Mouse (Mus musculus): ENCODE results near the gene Dis3. TPM values are rescaled to one million over a fixed set of nuclear protein-coding genes. Genes with fewer than 3 reads are reported as not detected.

Dis3 gene
- 21.2 and 22.4 TPM in 2 replicates for polyA plus RNA-seq (2015; fragmentation: Nextera tagmentation; extraction: Ambion mirVana)

- Histone ChIP-seq H3K36me3 (peaks cover 66% of the 10 kb centered on the region), H3K4me1 (peaks cover 14% of the 10 kb centered on the region)
Observed at GRCm38 (mm10) chr14:99099267-99099966, at the start of gene Dis3, which contains the start of gene Pibf1. TSS of gene Dis3 (minus strand) at chr14:99099770. TSS of gene Pibf1 (plus strand) at chr14:99099424.

GRCm38 (mm10) chr14:99146841-99147240 lies 47.3 kb upstream of the Dis3 start:
- no peaks in the 10 kb centered on the region for H3K9me3 ChIP-seq
- no peak overlapping the region for H3K4me2 ChIP-seq
- WGBS: 84% methylated on average over 1 of the region's 1 CpGs
- ATAC-seq (ENCODE audit: extremely low read depth, insufficient number of reproducible peaks, low FRiP score, low TSS enrichment): no peak
- H3K27me3 ChIP-seq (replicated peaks): no peaks in the 10 kb centered on the region
- H3K27ac ChIP-seq (replicated peaks): no peak overlapping the region
- 0 out of 2 replicates have a peak, but pooled peaks cover 2% of the 10 kb centered on the region for H3K4me1 ChIP-seq
- no peak overlapping the region for H3K9ac ChIP-seq
- peaks cover 27% of the 10 kb centered on the region for H3K36me3 ChIP-seq
- H3K4me3 ChIP-seq: no peak overlapping the region

More at GRCm38 (mm10) chr14:99099267-99099966, at the start of gene Dis3, which contains the start of gene Pibf1:
- H3K27me3 ChIP-seq (replicated peaks): no peaks in the 10 kb centered on the region
- H3K4me3 ChIP-seq: peak within 1 kb of the TSS; percentile 96
- H3K9ac ChIP-seq: peak within 1 kb of the TSS; percentile 96
- WGBS: under 1% methylated on average over 73 of the region's 73 CpGs
- peak; percentile 99 for ATAC-seq (ENCODE audit: extremely low read depth, insufficient number of reproducible peaks, low FRiP score, low TSS enrichment)
- no peaks in the 10 kb centered on the region for H3K9me3 ChIP-seq
- peak within 1 kb of the TSS; percentile 82 for H3K4me2 ChIP-seq
- H3K27ac ChIP-seq (replicated peaks): peak within 1 kb of the TSS; percentile 85

DNA sequence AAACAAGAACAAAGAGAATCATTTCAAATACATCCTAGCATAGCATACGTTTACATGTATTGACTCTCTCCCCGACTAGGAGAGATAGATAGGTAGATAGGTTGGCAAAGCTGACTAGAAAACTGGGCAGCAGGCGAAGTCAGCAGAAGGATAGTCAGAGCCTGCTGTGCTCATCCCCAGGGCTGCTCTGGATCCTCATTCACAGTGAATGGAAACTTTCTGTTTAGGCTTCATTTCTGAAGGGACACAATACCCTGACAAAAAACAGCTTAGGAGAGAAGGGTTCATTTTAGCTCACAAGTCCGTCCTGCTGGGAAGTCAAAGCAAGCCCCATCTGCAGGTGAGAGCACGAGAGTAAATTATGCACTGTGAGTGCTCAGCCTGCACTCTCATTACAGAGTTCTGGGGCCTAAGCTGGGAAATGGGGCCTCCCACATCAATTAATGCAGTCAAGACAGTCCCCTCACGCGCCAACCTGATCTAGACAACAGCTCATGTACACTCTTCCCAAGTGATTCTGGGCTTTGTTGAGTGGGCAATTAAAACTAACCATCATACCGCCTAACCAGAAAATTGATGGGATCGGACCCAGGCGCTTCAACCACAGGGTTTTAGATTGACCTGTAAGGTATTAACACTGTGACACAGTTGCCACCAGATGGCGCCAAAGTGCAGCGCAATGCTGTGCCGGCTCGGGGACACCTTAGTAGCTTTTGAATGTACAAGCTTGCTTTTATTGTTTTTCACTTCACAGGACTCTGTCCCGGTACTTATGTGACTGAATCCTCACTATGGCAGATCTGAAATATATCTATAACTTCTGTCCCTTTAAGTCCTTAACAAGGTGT lies 42.4 kb upstream of the Dis3 start:
- WGBS: 23% methylated on average over 15 of the region's 15 CpGs
- Histone ChIP-seq H3K27ac (replicated peaks) (no peak overlapping the region), H3K27me3 (replicated peaks) (no peaks in the 10 kb centered on the region), H3K4me2 (no peak overlapping the region), H3K4me1 (no peaks in the 10 kb centered on the region), H3K4me3 (no peak overlapping the region), H3K9ac (no peak overlapping the region), H3K9me3 (no peaks in the 10 kb centered on the region), H3K36me3 (peaks cover 36% of the 10 kb centered on the region)
- ATAC-seq (ENCODE audit: extremely low read depth, insufficient number of reproducible peaks, low FRiP score, low TSS enrichment): no peak

- Histone ChIP-seq H3K27ac (replicated peaks) (no peak overlapping the region), H3K9ac (no peak overlapping the region), H3K4me1 (no peaks in the 10 kb centered on the region), H3K4me3 (no peak overlapping the region), H3K4me2 (no peak overlapping the region), H3K36me3 (peaks cover 52% of the 10 kb centered on the region), H3K9me3 (no peaks in the 10 kb centered on the region), H3K27me3 (replicated peaks) (no peaks in the 10 kb centered on the region)
- ATAC-seq (ENCODE audit: extremely low read depth, insufficient number of reproducible peaks, low FRiP score, low TSS enrichment): no peak
- 82% methylated on average over 2 of the region's 2 CpGs for WGBS
Observed at GRCm38 (mm10) chr14:99140036-99140435, 40.5 kb upstream of the Dis3 start.

DNA sequence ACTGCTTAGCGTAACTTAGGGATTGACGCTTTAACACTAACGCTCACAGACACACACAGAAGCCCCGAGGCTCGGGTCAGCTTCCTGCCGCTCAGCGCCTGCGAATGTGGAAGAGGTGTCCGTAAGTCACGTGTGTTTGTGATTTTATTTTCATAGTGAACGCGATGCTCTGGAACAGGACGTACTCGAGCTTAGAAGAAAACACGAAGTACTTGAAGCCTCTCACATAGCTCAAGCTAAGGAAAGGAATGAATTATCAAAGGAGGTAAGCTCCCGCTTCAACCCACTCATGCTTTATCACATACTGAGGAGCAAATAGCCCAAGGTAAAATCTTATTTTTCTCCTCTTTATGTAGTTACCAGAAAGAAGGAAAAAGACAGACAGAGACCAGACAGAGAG lies 36.7 kb upstream of the Dis3 start:
- Histone ChIP-seq H3K9ac (no peak overlapping the region), H3K4me1 (no peaks in the 10 kb centered on the region), H3K4me2 (no peak overlapping the region), H3K9me3 (no peaks in the 10 kb centered on the region), H3K36me3 (peaks cover 58% of the 10 kb centered on the region), H3K27me3 (replicated peaks) (no peaks in the 10 kb centered on the region), H3K27ac (replicated peaks) (no peak overlapping the region), H3K4me3 (no peak overlapping the region)
- no peak for ATAC-seq (ENCODE audit: extremely low read depth, insufficient number of reproducible peaks, low FRiP score, low TSS enrichment)
- whole genome bisulfite sequencing: 94% methylated on average over 16 of the region's 16 CpGs

DNA sequence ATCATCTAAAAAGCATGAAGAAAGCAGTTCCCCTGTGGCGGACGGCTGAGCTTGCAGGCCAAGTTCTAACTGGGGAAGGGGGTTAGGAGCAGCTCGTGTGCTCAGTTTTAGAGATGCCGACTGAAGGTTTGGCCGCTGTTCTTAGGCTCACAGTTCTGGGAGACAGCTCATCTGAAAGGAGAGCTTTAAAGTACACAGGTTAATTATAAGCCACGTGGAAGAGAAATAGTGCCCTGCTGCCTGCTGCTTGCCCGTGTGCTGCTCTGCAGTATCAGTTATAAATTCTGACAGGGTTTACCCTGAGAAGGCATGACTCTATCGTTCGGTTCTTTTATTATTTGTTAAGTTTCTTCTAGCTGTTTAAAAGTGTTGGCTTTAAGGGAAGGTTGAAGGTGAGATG lies 36.2 kb upstream of the Dis3 start:
- 93% methylated on average over 9 of the region's 9 CpGs for WGBS

GRCm38 (mm10) chr14:99134048-99134447 lies 34.5 kb upstream of the Dis3 start:
- ATAC-seq (ENCODE audit: extremely low read depth, insufficient number of reproducible peaks, low FRiP score, low TSS enrichment): no peak
- 92% methylated on average over 2 of the region's 2 CpGs for WGBS

More for the DNA sequence above, 36.2 kb upstream of the Dis3 start:
- peaks cover 59% of the 10 kb centered on the region for H3K36me3 ChIP-seq
- H3K27ac ChIP-seq (replicated peaks): no peak overlapping the region
- H3K4me2 ChIP-seq: no peak overlapping the region
- H3K9ac ChIP-seq: no peak overlapping the region
- H3K4me3 ChIP-seq: no peak overlapping the region
- no peaks in the 10 kb centered on the region for H3K27me3 ChIP-seq (replicated peaks)
- ATAC-seq (ENCODE audit: extremely low read depth, insufficient number of reproducible peaks, low FRiP score, low TSS enrichment): no peak
- H3K4me1 ChIP-seq: no peaks in the 10 kb centered on the region
- H3K9me3 ChIP-seq: no peaks in the 10 kb centered on the region

GRCm38 (mm10) chr14:99129050-99129449 lies 29.5 kb upstream of the Dis3 start:
- H3K27me3 ChIP-seq (replicated peaks): no peaks in the 10 kb centered on the region
- no peaks in the 10 kb centered on the region for H3K4me1 ChIP-seq
- WGBS: 83% methylated on average over 2 of the region's 2 CpGs
- H3K36me3 ChIP-seq: peaks cover 28% of the 10 kb centered on the region
- H3K9ac ChIP-seq: no peak overlapping the region
- H3K4me2 ChIP-seq: no peak overlapping the region
- ATAC-seq (ENCODE audit: extremely low read depth, insufficient number of reproducible peaks, low FRiP score, low TSS enrichment): no peak
- H3K4me3 ChIP-seq: no peak overlapping the region
- no peaks in the 10 kb centered on the region for H3K9me3 ChIP-seq
- no peak overlapping the region for H3K27ac ChIP-seq (replicated peaks)

More at GRCm38 (mm10) chr14:99134048-99134447, 34.5 kb upstream of the Dis3 start:
- Histone ChIP-seq H3K4me2 (no peak overlapping the region), H3K4me1 (no peaks in the 10 kb centered on the region), H3K4me3 (no peak overlapping the region), H3K9ac (no peak overlapping the region), H3K27me3 (replicated peaks) (no peaks in the 10 kb centered on the region), H3K9me3 (no peaks in the 10 kb centered on the region), H3K27ac (replicated peaks) (no peak overlapping the region), H3K36me3 (peaks cover 55% of the 10 kb centered on the region)

GRCm38 (mm10) chr14:99127509-99127908 lies 27.9 kb upstream of the Dis3 start:
- Histone ChIP-seq H3K36me3 (peaks cover 25% of the 10 kb centered on the region), H3K4me3 (no peak overlapping the region), H3K9ac (no peak overlapping the region), H3K27me3 (replicated peaks) (no peaks in the 10 kb centered on the region), H3K4me1 (no peaks in the 10 kb centered on the region), H3K4me2 (no peak overlapping the region), H3K27ac (replicated peaks) (no peak overlapping the region), H3K9me3 (no peaks in the 10 kb centered on the region)
- WGBS: 61% methylated on average over 1 of the region's 1 CpGs
- no peak; the same call in 1 of the 2 replicates for ATAC-seq (ENCODE audit: extremely low read depth, insufficient number of reproducible peaks, low FRiP score, low TSS enrichment)

GRCm38 (mm10) chr14:99126713-99127112 lies 27.1 kb upstream of the Dis3 start:
- H3K27me3 ChIP-seq (replicated peaks): no peaks in the 10 kb centered on the region
- H3K9me3 ChIP-seq: no peaks in the 10 kb centered on the region
- H3K4me1 ChIP-seq: no peaks in the 10 kb centered on the region
- no peak overlapping the region for H3K4me3 ChIP-seq
- ATAC-seq (ENCODE audit: extremely low read depth, insufficient number of reproducible peaks, low FRiP score, low TSS enrichment): no peak
- H3K4me2 ChIP-seq: no peak overlapping the region
- no peak overlapping the region for H3K27ac ChIP-seq (replicated peaks)
- H3K36me3 ChIP-seq: peaks cover 30% of the 10 kb centered on the region
- WGBS: 88% methylated on average over 4 of the region's 4 CpGs
- H3K9ac ChIP-seq: no peak overlapping the region

- no peak overlapping the region for H3K9ac ChIP-seq
- no peaks in the 10 kb centered on the region for H3K9me3 ChIP-seq
- ATAC-seq (ENCODE audit: extremely low read depth, insufficient number of reproducible peaks, low FRiP score, low TSS enrichment): no peak
- H3K36me3 ChIP-seq: peaks cover 24% of the 10 kb centered on the region
- no peak overlapping the region for H3K4me2 ChIP-seq
- no peaks in the 10 kb centered on the region for H3K4me1 ChIP-seq
- no peaks in the 10 kb centered on the region for H3K27me3 ChIP-seq (replicated peaks)
- H3K4me3 ChIP-seq: no peak overlapping the region
- 90% methylated on average over 4 of the region's 4 CpGs for WGBS
- H3K27ac ChIP-seq (replicated peaks): no peak overlapping the region
Observed at GRCm38 (mm10) chr14:99124076-99124475, 24.5 kb upstream of the Dis3 start.

Measured in heart, embryonic 13.5 days (tissue).